Mouse (Mus musculus) thymus, adult 2 months (tissue): Measurements from ENCODE around the gene Snapc4.

ENCODE experiments used
- CTCF ChIP-seq: fragments of 200-500 bp; IDR thresholded peaks from 2 replicates; pipeline ENCODE4 v1.5.1; 2012; ENCODE audit warnings: mild to moderate bottlenecking, control low read depth, low read length, moderate library complexity, borderline replicate concordance; ENCODE audit not compliant: control insufficient read depth, poor library complexity, insufficient read depth; ENCODE audit errors: extremely low read depth
- POLR2A ChIP-seq: fragments of 200-500 bp; IDR thresholded peaks from 2 replicates; pipeline ENCODE4 v1.6.1; 2012; ENCODE audit warnings: mild to moderate bottlenecking, low read length, control low read depth, moderate library complexity; ENCODE audit not compliant: control insufficient read depth, poor library complexity, insufficient read depth; ENCODE audit errors: extremely low read depth

DNA sequence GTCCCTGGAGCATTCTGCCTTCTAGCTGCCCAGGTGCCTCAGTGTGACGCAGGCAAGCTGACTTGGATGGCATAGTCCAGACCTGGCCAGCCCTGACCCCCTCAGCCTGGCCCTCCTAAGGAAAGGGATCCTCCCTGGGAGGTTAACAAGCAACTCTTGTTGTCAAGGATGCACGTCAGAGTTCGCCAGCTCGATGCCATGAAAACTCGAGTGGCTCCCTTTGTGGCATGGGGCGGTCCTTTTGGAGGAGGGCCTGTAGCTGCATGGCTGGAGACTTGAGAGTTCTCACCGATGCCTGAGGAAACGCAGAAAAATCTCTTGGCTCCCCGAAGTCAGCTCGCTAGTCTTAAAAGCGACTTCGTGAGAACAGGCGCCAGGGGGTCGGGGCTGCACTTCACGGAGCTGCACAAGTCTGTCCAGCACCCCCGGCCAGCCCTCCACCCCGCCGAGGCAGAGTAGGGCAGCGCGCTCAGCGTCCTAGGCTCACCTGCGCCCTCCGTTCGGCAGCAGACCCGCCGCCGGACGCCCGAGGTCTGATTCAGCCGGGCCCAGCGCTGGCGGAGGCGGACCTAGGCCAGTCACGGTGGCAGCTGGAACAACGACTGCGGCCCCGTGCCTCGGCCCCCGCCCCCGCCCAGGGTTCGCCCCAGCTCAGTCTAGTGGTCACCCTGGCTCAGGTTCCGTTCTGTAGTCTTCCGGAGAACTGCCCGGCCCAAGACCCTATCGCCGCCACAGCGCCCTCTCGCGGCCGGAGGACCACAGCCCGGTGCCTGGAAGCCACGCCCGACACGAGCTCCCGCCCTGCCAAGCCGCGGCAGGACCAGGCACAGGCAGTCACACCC is 28.3 kb upstream of the Snapc4 start, which contains the start of gene Inpp5e:
- peak; percentile 96 for TF ChIP-seq CTCF
- TF ChIP-seq POLR2A = no peak
